Mouse (Mus musculus): ENCODE data around the gene Hmbs. TPM values are rescaled to one million over a fixed set of nuclear protein-coding genes. Genes with fewer than 3 reads are reported as not detected.

Gene Hmbs
- total and polyA plus RNA-seq, 2 experiments from 2014 or later: 38.8 to 64.3 TPM

DNA sequence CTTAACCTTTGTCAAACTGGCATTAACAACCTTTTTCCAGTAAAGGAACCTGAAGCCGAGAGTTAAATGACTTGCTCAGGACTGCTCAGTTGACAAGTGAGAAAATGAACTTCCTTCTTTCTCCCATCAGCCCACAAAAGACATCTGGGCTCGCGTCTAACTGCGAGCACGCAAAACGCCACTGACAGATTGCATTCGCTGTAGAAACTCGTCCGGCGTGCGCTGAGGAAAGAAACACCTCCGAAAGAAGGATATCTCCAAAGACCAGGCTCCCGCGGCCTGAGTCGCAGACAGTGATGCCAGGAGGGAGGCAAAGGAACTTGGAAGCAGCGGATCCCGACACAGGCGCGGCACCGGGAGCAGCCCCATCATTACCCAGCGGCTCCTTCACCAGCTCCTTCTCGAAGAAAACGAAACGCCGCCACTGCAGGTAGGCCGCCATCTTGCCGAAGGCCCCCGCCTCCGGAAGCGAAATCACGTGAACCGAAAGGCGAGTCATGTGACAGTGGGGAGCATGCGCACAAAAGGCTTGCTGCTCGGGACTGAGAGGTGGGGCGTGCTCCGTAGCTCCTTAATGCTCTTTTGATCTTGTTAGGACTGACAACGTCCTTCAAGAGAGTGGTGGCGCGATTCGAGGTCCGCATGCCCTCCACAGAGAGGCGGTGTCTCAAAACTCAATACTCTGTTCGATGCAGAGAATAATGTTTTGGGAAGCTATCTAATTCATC is 17.3 kb upstream of the Hmbs start, which contains the start of gene Vps11:
Vps11 (minus strand) TSS at position 481 of the 728 bp plus-strand sequence.
- H3K4me2 ChIP-seq (ENCODE audit: low read depth, low read length): peak within 1 kb of the TSS; percentile 74
- ATAC-seq: peak; percentile 94

DNA sequence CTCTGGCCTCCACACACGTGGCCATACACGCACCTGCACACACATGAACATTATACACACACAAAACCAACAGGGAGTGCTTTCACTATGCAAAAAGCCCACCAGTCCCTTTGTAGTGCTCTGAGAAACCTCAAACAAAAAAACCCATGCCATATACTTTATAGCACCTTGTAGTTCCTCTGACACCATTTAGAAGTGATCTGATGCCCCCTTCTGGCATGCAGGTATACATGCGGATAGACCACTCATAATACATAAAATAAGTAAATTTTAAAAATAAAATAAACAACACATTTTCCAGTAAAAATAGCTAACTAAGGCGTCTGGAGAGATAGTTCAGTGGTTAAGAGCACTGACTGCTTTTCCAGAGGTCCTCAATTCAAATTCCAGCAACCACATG is 13.2 kb upstream of the Hmbs start:
- peak; percentile 48 for DNase-seq (ENCODE audit: low spot score)
- no peak for ATAC-seq

More for the DNA sequence above, 17.3 kb upstream of the Hmbs start, which contains the start of gene Vps11:
- under 1% methylated on average over 44 of the region's 44 CpGs for WGBS
- Histone ChIP-seq H3K4me3 (ENCODE audit: low read length) (peak within 1 kb of the TSS; percentile 50), H3K9ac (replicated peaks; ENCODE audit: low read length) (peak within 1 kb of the TSS; percentile 53), H3K36me3 (ENCODE audit: insufficient read depth, low read length) (peaks cover 22% of the 10 kb centered on the region; the same call in 1 of the 2 replicates), H3K4me1 (ENCODE audit: insufficient read depth, low read length) (peaks cover 6% of the 10 kb centered on the region; the same call in 1 of the 2 replicates), H3K27me3 (ENCODE audit: insufficient read depth, low read length) (no peaks in the 10 kb centered on the region), H3K27ac (peak within 1 kb of the TSS; percentile 67), H3K9me3 (ENCODE audit: low read length) (no peaks in the 10 kb centered on the region)
- TF ChIP-seq CTCF (IDR thresholded peaks at IDR 0.05; ENCODE audit: low read depth): peak; percentile 25; the same call in 1 of the 2 replicates
- DNase-seq (ENCODE audit: low spot score): peak; percentile 98

DNA sequence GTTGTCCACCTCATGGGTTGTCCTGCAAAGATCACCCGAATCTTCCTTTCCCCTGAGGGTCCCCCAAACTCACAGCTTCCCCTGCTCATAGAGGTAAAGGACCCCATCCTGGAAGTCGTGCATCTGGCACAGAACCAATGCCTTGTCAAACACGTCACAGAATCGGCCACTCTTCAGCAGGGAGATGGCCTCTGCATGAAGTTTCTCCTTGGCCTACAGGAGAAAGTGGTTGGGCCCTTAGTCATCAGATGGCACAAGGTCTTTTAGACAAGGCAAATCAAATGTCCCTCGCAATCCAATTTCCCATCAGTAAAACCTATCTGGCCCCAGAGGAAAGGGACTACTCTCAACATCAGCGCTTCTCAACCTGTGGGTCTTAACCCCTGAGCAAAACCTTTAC is 9.1 kb upstream of the Hmbs start:
- Histone ChIP-seq H3K9ac (replicated peaks; ENCODE audit: low read length) (no peak overlapping the region), H3K27ac (no peak overlapping the region), H3K4me3 (ENCODE audit: low read length) (no peak overlapping the region), H3K36me3 (ENCODE audit: insufficient read depth, low read length) (peaks cover 80% of the 10 kb centered on the region), H3K27me3 (ENCODE audit: insufficient read depth, low read length) (no peaks in the 10 kb centered on the region), H3K4me2 (ENCODE audit: low read depth, low read length) (no peak overlapping the region), H3K4me1 (ENCODE audit: insufficient read depth, low read length) (no peaks in the 10 kb centered on the region), H3K9me3 (ENCODE audit: low read length) (no peaks in the 10 kb centered on the region)
- ATAC-seq (no peak), DNase-seq (ENCODE audit: low spot score) (no peak)
- no peak for TF ChIP-seq CTCF (IDR thresholded peaks at IDR 0.05; ENCODE audit: low read depth)
- 89% methylated on average over 6 of the region's 6 CpGs for WGBS

More for the DNA sequence above, 13.2 kb upstream of the Hmbs start:
- Histone ChIP-seq H3K27me3 (ENCODE audit: insufficient read depth, low read length) (no peaks in the 10 kb centered on the region), H3K9ac (replicated peaks; ENCODE audit: low read length) (no peak overlapping the region), H3K4me1 (ENCODE audit: insufficient read depth, low read length) (peaks cover 6% of the 10 kb centered on the region; the same call in 1 of the 2 replicates), H3K4me2 (ENCODE audit: low read depth, low read length) (no peak overlapping the region), H3K27ac (no peak overlapping the region), H3K36me3 (ENCODE audit: insufficient read depth, low read length) (peaks cover 57% of the 10 kb centered on the region), H3K9me3 (ENCODE audit: low read length) (no peaks in the 10 kb centered on the region), H3K4me3 (ENCODE audit: low read length) (no peak overlapping the region)
- 72% methylated on average over 4 of the region's 4 CpGs for WGBS
- TF ChIP-seq CTCF (IDR thresholded peaks at IDR 0.05; ENCODE audit: low read depth): peak; percentile 49

DNA sequence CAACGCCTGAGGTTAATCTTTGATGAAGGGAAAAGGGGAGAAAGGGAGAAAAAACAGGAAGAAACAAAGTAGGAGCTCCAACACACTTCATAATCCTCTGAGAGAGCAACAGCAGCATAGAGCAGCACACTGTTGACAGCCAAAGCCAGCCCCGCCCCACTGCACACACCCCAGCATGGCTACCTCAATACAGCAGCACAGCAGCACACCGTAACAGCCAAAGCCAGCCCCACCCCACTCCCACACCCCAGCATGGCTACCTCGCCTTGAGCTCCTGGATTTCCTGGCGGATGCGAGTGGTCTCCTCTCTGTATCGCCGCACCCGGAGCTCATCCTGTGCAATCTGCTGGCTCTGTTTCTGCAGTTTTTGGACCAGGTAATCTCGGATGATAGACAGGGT is 8.3 kb upstream of the Hmbs start:
- no peak overlapping the region for H3K27ac ChIP-seq
- H3K9ac ChIP-seq (replicated peaks; ENCODE audit: low read length): no peak overlapping the region
- no peaks in the 10 kb centered on the region for H3K4me1 ChIP-seq (ENCODE audit: insufficient read depth, low read length)
- no peak for ATAC-seq
- 92% methylated on average over 10 of the region's 10 CpGs for WGBS
- no peaks in the 10 kb centered on the region for H3K9me3 ChIP-seq (ENCODE audit: low read length)
- no peak for DNase-seq (ENCODE audit: low spot score)
- H3K4me3 ChIP-seq (ENCODE audit: low read length): no peak overlapping the region
- no peaks in the 10 kb centered on the region for H3K27me3 ChIP-seq (ENCODE audit: insufficient read depth, low read length)
- TF ChIP-seq CTCF (IDR thresholded peaks at IDR 0.05; ENCODE audit: low read depth): no peak
- peaks cover 83% of the 10 kb centered on the region for H3K36me3 ChIP-seq (ENCODE audit: insufficient read depth, low read length)
- H3K4me2 ChIP-seq (ENCODE audit: low read depth, low read length): no peak overlapping the region

DNA sequence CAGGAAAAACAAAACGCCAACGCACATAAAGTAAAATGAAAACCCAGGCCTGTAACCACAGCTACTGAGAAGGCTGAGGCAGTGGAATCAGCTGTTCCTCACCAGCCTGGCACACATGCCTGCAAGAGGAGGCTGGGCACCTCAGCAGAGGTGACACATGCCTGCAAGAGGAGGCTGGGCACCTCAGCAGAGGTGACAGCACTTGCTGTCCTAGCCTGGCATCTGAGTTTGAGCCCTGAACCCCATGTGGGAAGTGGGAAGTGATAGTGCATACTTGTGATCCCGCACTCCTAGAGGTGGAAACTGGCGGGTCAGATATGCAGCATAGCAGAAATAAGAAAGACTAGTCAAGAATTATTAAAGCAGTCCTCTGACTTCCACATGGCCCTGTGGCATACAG is 7.4 kb upstream of the Hmbs start:
- 91% methylated on average over 4 of the region's 4 CpGs for WGBS
- no peak for TF ChIP-seq CTCF (IDR thresholded peaks at IDR 0.05; ENCODE audit: low read depth)

DNA sequence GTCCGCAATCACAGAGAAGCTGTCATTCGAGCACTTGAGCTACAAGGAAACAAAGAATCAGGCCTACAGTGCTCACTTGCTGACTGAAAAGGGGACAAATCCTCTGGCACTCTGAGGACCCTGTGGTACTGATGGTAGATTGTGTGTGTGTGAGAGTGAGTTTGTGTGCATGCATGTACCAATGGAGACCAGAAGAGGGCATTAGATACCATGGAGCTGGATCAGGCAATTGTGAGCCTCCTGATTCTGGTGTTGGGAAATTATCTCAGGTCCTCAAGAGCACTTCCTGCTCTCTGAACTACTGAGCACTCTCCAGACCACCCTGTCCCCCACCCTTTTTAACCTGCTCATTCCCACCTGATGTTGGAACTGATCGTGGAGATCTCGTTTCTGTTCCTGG is 4.5 kb upstream of the Hmbs start:
- WGBS: 97% methylated on average over 4 of the region's 4 CpGs
- DNase-seq (ENCODE audit: low spot score): no peak

More for the DNA sequence above, 7.4 kb upstream of the Hmbs start:
- H3K9me3 ChIP-seq (ENCODE audit: low read length): no peaks in the 10 kb centered on the region
- H3K27ac ChIP-seq: no peak overlapping the region
- ATAC-seq (no peak), DNase-seq (ENCODE audit: low spot score) (no peak)
- H3K4me2 ChIP-seq (ENCODE audit: low read depth, low read length): no peak overlapping the region
- peaks cover 81% of the 10 kb centered on the region for H3K36me3 ChIP-seq (ENCODE audit: insufficient read depth, low read length)
- H3K4me1 ChIP-seq (ENCODE audit: insufficient read depth, low read length): no peaks in the 10 kb centered on the region
- no peak overlapping the region for H3K9ac ChIP-seq (replicated peaks; ENCODE audit: low read length)
- no peaks in the 10 kb centered on the region for H3K27me3 ChIP-seq (ENCODE audit: insufficient read depth, low read length)
- H3K4me3 ChIP-seq (ENCODE audit: low read length): no peak overlapping the region

DNA sequence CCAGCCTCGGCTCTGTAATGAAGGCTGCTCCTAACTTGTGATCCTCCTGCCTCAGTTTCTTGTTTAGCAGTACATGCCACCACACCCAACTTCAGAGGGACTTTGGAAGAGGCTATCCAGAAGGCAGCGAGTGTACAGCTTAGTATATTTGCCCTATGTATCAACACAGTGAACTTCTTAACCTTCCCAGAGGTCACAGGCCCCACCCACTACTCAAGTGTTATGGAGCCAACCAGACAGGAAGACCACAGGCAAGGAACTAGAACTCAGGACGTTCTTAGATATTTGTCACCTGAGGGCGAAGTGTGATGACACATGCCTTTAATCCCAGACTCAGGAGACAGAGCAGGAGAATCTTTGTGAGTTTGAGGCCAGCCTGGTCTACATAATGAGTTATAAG is 3.6 kb upstream of the Hmbs start:
- no peaks in the 10 kb centered on the region for H3K9me3 ChIP-seq (ENCODE audit: low read length)
- no peak overlapping the region for H3K9ac ChIP-seq (replicated peaks; ENCODE audit: low read length)
- ATAC-seq: no peak
- H3K4me2 ChIP-seq (ENCODE audit: low read depth, low read length): no peak overlapping the region
- H3K36me3 ChIP-seq (ENCODE audit: insufficient read depth, low read length): peaks cover 51% of the 10 kb centered on the region
- H3K4me1 ChIP-seq (ENCODE audit: insufficient read depth, low read length): peaks cover 9% of the 10 kb centered on the region
- no peak for TF ChIP-seq CTCF (IDR thresholded peaks at IDR 0.05; ENCODE audit: low read depth)
- no peak overlapping the region for H3K4me3 ChIP-seq (ENCODE audit: low read length)
- no peaks in the 10 kb centered on the region for H3K27me3 ChIP-seq (ENCODE audit: insufficient read depth, low read length)
- no peak for DNase-seq (ENCODE audit: low spot score)
- no peak overlapping the region for H3K27ac ChIP-seq
- 92% methylated on average over 4 of the region's 4 CpGs for WGBS

More for the DNA sequence above, 4.5 kb upstream of the Hmbs start:
- peak; percentile 36 for TF ChIP-seq CTCF (IDR thresholded peaks at IDR 0.05; ENCODE audit: low read depth)
- no peaks in the 10 kb centered on the region for H3K27me3 ChIP-seq (ENCODE audit: insufficient read depth, low read length)
- H3K9me3 ChIP-seq (ENCODE audit: low read length): no peaks in the 10 kb centered on the region
- peaks cover 60% of the 10 kb centered on the region for H3K36me3 ChIP-seq (ENCODE audit: insufficient read depth, low read length)
- no peak overlapping the region for H3K4me2 ChIP-seq (ENCODE audit: low read depth, low read length)
- no peaks in the 10 kb centered on the region for H3K4me1 ChIP-seq (ENCODE audit: insufficient read depth, low read length)
- no peak for ATAC-seq
- H3K4me3 ChIP-seq (ENCODE audit: low read length): no peak overlapping the region
- no peak overlapping the region for H3K9ac ChIP-seq (replicated peaks; ENCODE audit: low read length)
- no peak overlapping the region for H3K27ac ChIP-seq
